Mouse (Mus musculus) testis, adult 2 months (tissue): ENCODE measurements around the gene Prelid1. TPM values are rescaled to one million over a fixed set of nuclear protein-coding genes. Genes with fewer than 3 reads are reported as not detected.

Source experiments
- H3K27ac ChIP-seq: fragments of 200-500 bp; 2 replicates; pipeline ENCODE4 v1.5.1; 2012; ENCODE audit warnings: low read depth, low read length; ENCODE audit not compliant: control insufficient read depth, insufficient read depth
- H3K27me3 ChIP-seq: fragments of 200-500 bp; 2 replicates; pipeline ENCODE4 v1.6.1; 2012; ENCODE audit warnings: mild to moderate bottlenecking, low read length, moderate library complexity; ENCODE audit not compliant: control insufficient read depth, insufficient read depth
- H3K36me3 ChIP-seq: fragments of 200-500 bp; 2 replicates; pipeline ENCODE4 v1.6.1; 2012; ENCODE audit warnings: mild to moderate bottlenecking, low read length; ENCODE audit not compliant: control insufficient read depth, insufficient read depth
- H3K4me1 ChIP-seq: fragments of 200-500 bp; 2 replicates; pipeline ENCODE4 v1.6.1; 2012; ENCODE audit warnings: low read length; ENCODE audit not compliant: control insufficient read depth, insufficient read depth
- H3K4me3 ChIP-seq: fragments of 200-500 bp; 2 replicates; pipeline ENCODE4 v1.5.1; 2012; ENCODE audit warnings: low read depth, mild to moderate bottlenecking, low read length, moderate library complexity, mixed read lengths; ENCODE audit not compliant: control insufficient read depth
- CTCF ChIP-seq: fragments of 200-500 bp; IDR thresholded peaks from 2 replicates; pipeline ENCODE4 v1.5.1; 2012; ENCODE audit warnings: low read depth, mild to moderate bottlenecking, inconsistent platforms, low read length, moderate library complexity; ENCODE audit not compliant: control insufficient read depth, insufficient read depth, insufficient replicate concordance
- POLR2A ChIP-seq: fragments of 200-500 bp; IDR thresholded peaks from 2 replicates; pipeline ENCODE4 v1.6.1; 2012; ENCODE audit warnings: low read depth, mild to moderate bottlenecking, inconsistent platforms, low read length, moderate library complexity; ENCODE audit not compliant: control insufficient read depth
- polyA plus RNA-seq: library from polyadenylated mRNA; depleted of rRNA; stranded (reverse); fragments of >200 nt; gene quantifications from 2 replicates; pipeline ENCODE4 v1.2.3, GENCODE M21; 2012; rRNA removed

Prelid1 gene
- polyA plus RNA-seq, 1 experiment = 32.7 TPM

GRCm38 (mm10) chr13:55371740-55372139, 51.4 kb downstream of the Prelid1 start:
- no peak for TF ChIP-seq POLR2A
- TF ChIP-seq CTCF = no peak
- H3K27me3 ChIP-seq = no peaks in the 10 kb centered on the region

GRCm38 (mm10) chr13:55374206-55374924, 54.1 kb downstream of the Prelid1 start:
- Histone ChIP-seq H3K27me3 (no peaks in the 10 kb centered on the region), H3K4me1 (peaks cover 7% of the 10 kb centered on the region; the same call in 1 of the 2 replicates)
- TF ChIP-seq CTCF = no peak
- no peak for TF ChIP-seq POLR2A

More at GRCm38 (mm10) chr13:55371740-55372139, 51.4 kb downstream of the Prelid1 start:
- no peak overlapping the region for H3K27ac ChIP-seq
- H3K4me1 ChIP-seq = no peaks in the 10 kb centered on the region
- H3K4me3 ChIP-seq = no peak overlapping the region
- no peaks in the 10 kb centered on the region for H3K36me3 ChIP-seq

More at GRCm38 (mm10) chr13:55374206-55374924, 54.1 kb downstream of the Prelid1 start:
- H3K4me3 ChIP-seq = no peak overlapping the region
- H3K27ac ChIP-seq = no peak overlapping the region
- H3K36me3 ChIP-seq = no peaks in the 10 kb centered on the region

Other genes starting within 250 kb of the Prelid1 start
- gene Uimc1, start 220.2 kb upstream of the Prelid1 start, polyA plus RNA-seq = 6.4 and 8.3 TPM in 2 replicates
- 27.4 and 28.4 TPM in 2 replicates for gene Zfp346, start 215.2 kb upstream of the Prelid1 start, polyA plus RNA-seq
- gene Gm17617, start 187.0 kb upstream of the Prelid1 start, polyA plus RNA-seq = not detected in 2 replicates
- gene Fgfr4, start 167.9 kb upstream of the Prelid1 start, polyA plus RNA-seq = 2.9 and 3.0 TPM in 2 replicates
- 9.0 and 9.5 TPM in 2 replicates for gene Nsd1, start 110.7 kb upstream of the Prelid1 start, polyA plus RNA-seq
- gene Rab24, start 1.4 kb downstream of the Prelid1 start, polyA plus RNA-seq = 33.4 and 37.0 TPM in 2 replicates
- gene Mxd3, start 9.3 kb downstream of the Prelid1 start, polyA plus RNA-seq = 2.3 and 2.4 TPM in 2 replicates
- 43.7 and 44.8 TPM in 2 replicates for gene Lman2, start 42.3 kb downstream of the Prelid1 start, polyA plus RNA-seq
- 0.10 and 0.14 TPM in 2 replicates for gene Rgs14, start 49.2 kb downstream of the Prelid1 start, polyA plus RNA-seq
- gene Slc34a1, start 77.7 kb downstream of the Prelid1 start, polyA plus RNA-seq = 0.16 and 0.22 TPM in 2 replicates
- 279 and 352 TPM in 2 replicates for gene Pfn3, start 94.7 kb downstream of the Prelid1 start, polyA plus RNA-seq
- 3.0 and 3.4 TPM in 2 replicates for gene F12, start 106.3 kb downstream of the Prelid1 start, polyA plus RNA-seq
- 7.8 and 8.4 TPM in 2 replicates for gene Grk6, start 124.6 kb downstream of the Prelid1 start, polyA plus RNA-seq
- gene Prr7, start 143.8 kb downstream of the Prelid1 start, polyA plus RNA-seq = 20.3 and 24.9 TPM in 2 replicates
- 89.3 and 101 TPM in 2 replicates for gene Dbn1, start 167.6 kb downstream of the Prelid1 start, polyA plus RNA-seq
- gene Pdlim7, start 193.2 kb downstream of the Prelid1 start, polyA plus RNA-seq = 7.6 and 14.5 TPM in 2 replicates
- 2.3 TPM in 2 replicates for gene Dok3, start 208.8 kb downstream of the Prelid1 start, polyA plus RNA-seq
- gene Ddx41, start 216.2 kb downstream of the Prelid1 start, polyA plus RNA-seq = 52.0 and 58.5 TPM in 2 replicates